Mouse (Mus musculus) CH12F3 (cell line): ENCODE measurements around the gene Atp8b4.
"Not testable (repeated sequence)": the region's sequence is repeated elsewhere in the genome, so short reads cannot be mapped to it uniquely, and the experiment has no call there.

ENCODE experiments used
- in situ Hi-C: fragments of 300-500 bp; cut with MboI; formaldehyde crosslinking; loops from 2 replicates; pipeline ENCODE4 v1.14.3; 2020; ENCODE audit warnings: low sequenced_read_pairs

Atp8b4 gene

DNA sequence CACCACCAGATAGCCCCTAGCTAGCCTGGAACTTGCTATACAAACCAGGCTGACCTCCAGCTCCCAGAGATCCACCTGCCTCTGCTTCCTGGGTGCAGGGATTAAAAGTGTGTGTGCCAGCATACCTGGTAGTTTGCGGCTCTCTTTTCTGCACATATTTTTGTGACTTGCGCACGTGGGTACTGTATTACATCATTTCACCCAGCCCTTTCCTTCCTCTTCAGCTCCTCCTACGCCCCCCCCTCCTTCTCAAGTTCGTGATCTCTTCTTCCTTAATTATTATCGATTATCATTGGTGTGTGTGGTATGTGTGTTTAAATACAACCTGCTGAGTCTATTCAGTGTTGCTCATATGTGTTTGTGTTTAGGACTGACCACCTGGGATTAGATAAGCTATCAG, at the start of gene Atp8b4:
Gene Atp8b4 (minus strand): TSS at position 154 of the 400 bp plus-strand sequence.
- in situ Hi-C loops: no loop called here

- in situ Hi-C loops: no loop called here
Measured at GRCm38 (mm10) chr2:126549681-126550080, 49.2 kb upstream of the Atp8b4 start.

DNA sequence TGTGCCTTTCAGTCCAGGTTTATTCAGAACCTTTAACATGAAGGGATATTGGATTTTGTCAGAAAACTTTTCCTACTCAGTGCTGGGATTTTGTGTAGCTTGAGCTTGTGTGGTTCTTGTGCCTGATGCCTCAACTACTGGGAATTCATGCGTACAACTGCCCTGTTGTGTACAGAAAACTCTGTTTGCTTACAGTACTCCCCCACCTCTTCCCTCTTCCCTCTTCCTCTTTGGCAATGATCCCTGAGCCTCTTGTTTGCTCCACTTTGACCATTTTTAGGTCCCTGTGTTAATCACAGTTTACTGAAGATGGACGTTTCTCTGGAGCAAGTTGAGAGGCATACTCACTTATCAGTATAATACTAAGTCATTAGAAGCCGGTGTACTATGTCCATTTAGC, 45.9 kb upstream of the Atp8b4 start:
- in situ Hi-C loops: no loop called here

DNA sequence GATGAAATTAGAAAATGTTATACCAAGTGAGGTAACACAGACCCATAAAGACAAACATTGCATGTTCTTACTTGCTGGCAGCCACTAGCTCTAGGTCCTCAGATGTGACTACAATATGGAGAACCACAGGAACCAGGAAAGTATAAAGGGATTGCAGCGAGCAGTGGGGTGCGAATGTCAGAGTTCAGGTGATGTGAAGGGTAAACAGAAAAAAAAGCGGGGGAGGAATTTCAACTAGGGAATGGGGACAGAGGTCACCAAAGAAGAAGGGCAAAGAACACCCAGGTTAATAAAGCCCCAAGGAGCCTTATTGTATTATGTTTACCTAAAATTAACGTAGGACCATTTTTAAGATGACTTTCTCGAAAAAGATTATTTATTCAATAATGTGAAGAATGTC, 44.8 kb upstream of the Atp8b4 start:
- in situ Hi-C loops: no loop called here

DNA sequence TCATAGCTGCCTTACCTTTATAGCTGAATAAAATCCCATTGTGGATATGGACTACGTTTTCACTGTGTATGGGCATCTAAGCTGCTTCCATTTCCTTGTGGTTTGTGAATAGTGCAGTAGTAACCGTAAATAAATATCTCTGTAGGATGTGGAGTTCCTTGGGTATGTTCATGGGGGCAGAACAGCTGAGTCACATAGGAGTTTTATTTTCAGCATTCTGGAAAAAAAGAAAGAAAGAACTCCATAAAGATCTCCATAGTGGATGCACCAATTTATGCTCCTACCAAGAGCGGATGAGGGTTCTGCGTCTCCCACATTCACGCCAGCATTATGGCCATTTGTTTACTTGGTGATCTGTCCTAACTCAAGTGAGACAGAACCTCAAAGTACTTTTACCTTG, 41.7 kb upstream of the Atp8b4 start:
- in situ Hi-C loops: no loop called here

DNA sequence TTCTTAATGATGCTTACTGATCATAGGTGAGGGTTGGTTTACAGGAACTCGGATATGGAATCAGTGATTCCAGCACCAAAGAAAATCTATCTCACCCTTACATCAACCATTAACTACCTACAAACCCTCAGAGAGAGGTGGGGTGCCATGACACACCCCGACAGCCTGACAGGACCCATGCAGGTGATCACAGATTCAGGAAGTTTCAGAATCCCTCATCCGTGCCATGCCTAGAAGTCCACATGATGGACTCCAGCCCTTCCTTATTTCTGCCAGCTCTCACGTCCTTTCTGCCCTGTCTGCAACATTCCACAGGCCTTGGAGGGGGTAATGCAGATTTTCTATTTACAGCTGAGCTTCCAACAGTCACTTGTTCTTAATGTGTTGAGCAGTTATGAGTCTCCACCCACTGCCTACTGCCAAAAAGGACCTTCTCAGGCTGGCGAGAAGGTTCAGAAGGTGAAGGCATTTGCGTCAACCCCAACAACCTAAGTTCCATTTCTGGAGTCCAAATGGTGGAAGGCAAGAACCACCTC, 40.0 kb upstream of the Atp8b4 start:
- in situ Hi-C loops: no loop called here

GRCm38 (mm10) chr2:126537654-126538053, 37.2 kb upstream of the Atp8b4 start:
- in situ Hi-C loops: no loop called here

- in situ Hi-C loops: no loop called here
Measured at GRCm38 (mm10) chr2:126530581-126530980, 30.1 kb upstream of the Atp8b4 start.

- in situ Hi-C loops: no loop called here
Measured at GRCm38 (mm10) chr2:126527461-126527860, 27.0 kb upstream of the Atp8b4 start.

DNA sequence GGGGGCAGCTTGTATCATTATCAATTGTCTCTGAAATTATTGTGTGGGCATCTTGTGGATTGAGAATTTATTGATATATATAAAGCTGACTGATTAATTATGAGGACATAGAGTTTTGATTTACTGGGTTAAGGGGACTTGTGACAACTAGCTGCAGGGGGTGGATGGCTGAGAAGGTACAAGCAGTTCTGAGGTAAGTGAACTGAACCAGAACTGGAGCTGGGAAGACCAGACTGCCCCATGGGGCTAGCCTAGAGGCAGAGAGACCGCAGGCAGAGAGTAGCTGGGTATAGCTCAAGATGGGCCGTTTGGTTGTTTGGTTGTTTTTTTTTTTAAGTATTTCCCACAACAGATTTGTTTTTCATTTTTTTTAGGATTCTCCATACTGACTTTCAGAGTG, 23.8 kb upstream of the Atp8b4 start:
- in situ Hi-C loops: no loop called here

DNA sequence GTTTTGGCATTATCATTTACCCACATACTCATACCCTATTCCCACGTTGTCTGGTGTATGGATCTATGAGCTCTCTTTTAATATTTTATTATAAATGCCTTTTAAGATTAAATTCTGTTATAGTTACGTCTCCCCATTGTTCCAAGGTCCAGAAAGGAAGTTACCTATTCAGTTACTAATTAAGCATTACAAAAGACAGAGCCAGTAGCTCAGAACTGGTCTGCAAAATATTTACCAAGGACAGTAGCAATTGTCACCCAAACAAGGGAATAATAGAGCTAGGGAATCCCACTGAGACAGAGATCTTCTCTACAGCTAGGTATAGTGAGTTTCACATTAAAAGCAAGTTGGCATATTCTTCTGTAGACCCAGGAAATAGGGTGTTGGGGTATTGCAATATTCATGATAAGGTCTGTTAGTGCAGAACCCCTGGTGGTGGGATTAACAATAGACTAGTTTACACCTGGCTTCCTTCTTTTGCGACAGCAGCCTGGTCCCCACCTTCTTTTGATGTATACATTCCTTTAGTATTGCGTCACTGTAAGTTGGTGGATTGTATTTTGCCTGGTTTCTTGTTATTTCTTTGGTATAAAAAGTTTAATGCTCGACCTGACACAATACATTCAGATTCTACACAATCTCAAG, 22.7 kb upstream of the Atp8b4 start:
- in situ Hi-C loops: not testable (repeated sequence)

GRCm38 (mm10) chr2:126522056-126522455, 21.6 kb upstream of the Atp8b4 start:
- in situ Hi-C loops: no loop called here

- in situ Hi-C loops: no loop called here
Measured at GRCm38 (mm10) chr2:126521471-126521870, 21.0 kb upstream of the Atp8b4 start.

GRCm38 (mm10) chr2:126520828-126521227, 20.4 kb upstream of the Atp8b4 start:
- in situ Hi-C loops: no loop called here

GRCm38 (mm10) chr2:126519872-126520581, 19.6 kb upstream of the Atp8b4 start:
- in situ Hi-C loops: no loop called here

GRCm38 (mm10) chr2:126515069-126515826, 14.8 kb upstream of the Atp8b4 start:
- in situ Hi-C loops: no loop called here

- in situ Hi-C loops: no loop called here
Measured at GRCm38 (mm10) chr2:126508228-126508627, 7.8 kb upstream of the Atp8b4 start.

- in situ Hi-C loops: no loop called here
Measured at GRCm38 (mm10) chr2:126507477-126507876, 7.0 kb upstream of the Atp8b4 start.

GRCm38 (mm10) chr2:126505156-126505555, 4.7 kb upstream of the Atp8b4 start:
- in situ Hi-C loops: no loop called here

GRCm38 (mm10) chr2:126499730-126500129, 744 bp downstream of the Atp8b4 start:
- in situ Hi-C loops: no loop called here

- in situ Hi-C loops: no loop called here
Measured at GRCm38 (mm10) chr2:126498761-126499452, 1.6 kb downstream of the Atp8b4 start.
